Mouse (Mus musculus): ENCODE measurements around the gene Atg2a. TPM values are rescaled to one million over a fixed set of nuclear protein-coding genes. Genes with fewer than 3 reads are reported as not detected.

Gene Atg2a
- polyA plus RNA-seq, 1 experiment, result 14.3 TPM

GRCm38 (mm10) chr19:6243226-6243625 lies 1.8 kb downstream of the Atg2a start:
- H3K27ac ChIP-seq (ENCODE audit: insufficient read depth, low read length), result no peak overlapping the region
- no peak for TF ChIP-seq POLR2A (IDR thresholded peaks at IDR 0.05; ENCODE audit: low read depth, low read length)
- no peak for TF ChIP-seq CTCF (IDR thresholded peaks at IDR 0.05; ENCODE audit: borderline replicate concordance, insufficient read depth, low read length)
- H3K4me1 ChIP-seq (ENCODE audit: control insufficient read depth, insufficient read depth, low read length), result no peaks in the 10 kb centered on the region
- no peak overlapping the region for H3K4me3 ChIP-seq (ENCODE audit: insufficient read depth, low read length)

- Histone ChIP-seq H3K4me3 (ENCODE audit: insufficient read depth, low read length) (no peak overlapping the region), H3K4me1 (ENCODE audit: control insufficient read depth, insufficient read depth, low read length) (no peaks in the 10 kb centered on the region), H3K27ac (ENCODE audit: insufficient read depth, low read length) (no peak overlapping the region)
- TF ChIP-seq CTCF (IDR thresholded peaks at IDR 0.05; ENCODE audit: borderline replicate concordance, insufficient read depth, low read length), result no peak
- TF ChIP-seq POLR2A (IDR thresholded peaks at IDR 0.05; ENCODE audit: low read depth, low read length), result no peak
These were observed 4.3 kb downstream of the Atg2a start for GRCm38 (mm10) chr19:6245806-6246205.

- Histone ChIP-seq H3K4me1 (ENCODE audit: control insufficient read depth, insufficient read depth, low read length) (no peaks in the 10 kb centered on the region), H3K4me3 (ENCODE audit: insufficient read depth, low read length) (no peak overlapping the region), H3K27ac (ENCODE audit: insufficient read depth, low read length) (no peak overlapping the region)
- TF ChIP-seq POLR2A (IDR thresholded peaks at IDR 0.05; ENCODE audit: low read depth, low read length) (no peak), CTCF (IDR thresholded peaks at IDR 0.05; ENCODE audit: borderline replicate concordance, insufficient read depth, low read length) (no peak)
These were observed 6.2 kb downstream of the Atg2a start for GRCm38 (mm10) chr19:6247526-6248300.

- peaks cover 2% of the 10 kb centered on the region; the same call in 1 of the 2 replicates for H3K4me1 ChIP-seq (ENCODE audit: control insufficient read depth, insufficient read depth, low read length)
- no peak for TF ChIP-seq POLR2A (IDR thresholded peaks at IDR 0.05; ENCODE audit: low read depth, low read length)
- H3K4me3 ChIP-seq (ENCODE audit: insufficient read depth, low read length), result no peak overlapping the region
- no peak overlapping the region for H3K27ac ChIP-seq (ENCODE audit: insufficient read depth, low read length)
These were observed 11.6 kb downstream of the Atg2a start for GRCm38 (mm10) chr19:6253021-6253420.

- Histone ChIP-seq H3K4me1 (ENCODE audit: control insufficient read depth, insufficient read depth, low read length) (no peaks in the 10 kb centered on the region), H3K4me3 (ENCODE audit: insufficient read depth, low read length) (no peak overlapping the region), H3K27ac (ENCODE audit: insufficient read depth, low read length) (no peak overlapping the region)
- TF ChIP-seq CTCF (IDR thresholded peaks at IDR 0.05; ENCODE audit: borderline replicate concordance, insufficient read depth, low read length) (0 out of 2 replicates have a peak, but pooled peaks have one; percentile 14), POLR2A (IDR thresholded peaks at IDR 0.05; ENCODE audit: low read depth, low read length) (no peak)
These were observed 19.0 kb downstream of the Atg2a start for GRCm38 (mm10) chr19:6260428-6260827.

GRCm38 (mm10) chr19:6260946-6261345 lies 19.5 kb downstream of the Atg2a start:
- Histone ChIP-seq H3K4me1 (ENCODE audit: control insufficient read depth, insufficient read depth, low read length) (no peaks in the 10 kb centered on the region), H3K27ac (ENCODE audit: insufficient read depth, low read length) (no peak overlapping the region), H3K4me3 (ENCODE audit: insufficient read depth, low read length) (no peak overlapping the region)
- TF ChIP-seq POLR2A (IDR thresholded peaks at IDR 0.05; ENCODE audit: low read depth, low read length) (no peak), CTCF (IDR thresholded peaks at IDR 0.05; ENCODE audit: borderline replicate concordance, insufficient read depth, low read length) (no peak)

- no peaks in the 10 kb centered on the region for H3K4me1 ChIP-seq (ENCODE audit: control insufficient read depth, insufficient read depth, low read length)
- no peak overlapping the region for H3K4me3 ChIP-seq (ENCODE audit: insufficient read depth, low read length)
- TF ChIP-seq CTCF (IDR thresholded peaks at IDR 0.05; ENCODE audit: borderline replicate concordance, insufficient read depth, low read length) (no peak), POLR2A (IDR thresholded peaks at IDR 0.05; ENCODE audit: low read depth, low read length) (no peak)
- H3K27ac ChIP-seq (ENCODE audit: insufficient read depth, low read length), result no peak overlapping the region
These were observed 19.9 kb downstream of the Atg2a start for GRCm38 (mm10) chr19:6261379-6261778.

GRCm38 (mm10) chr19:6262222-6262621 lies 20.8 kb downstream of the Atg2a start:
- no peak overlapping the region for H3K4me3 ChIP-seq (ENCODE audit: insufficient read depth, low read length)
- H3K4me1 ChIP-seq (ENCODE audit: control insufficient read depth, insufficient read depth, low read length), result no peaks in the 10 kb centered on the region
- H3K27ac ChIP-seq (ENCODE audit: insufficient read depth, low read length), result no peak overlapping the region
- no peak for TF ChIP-seq POLR2A (IDR thresholded peaks at IDR 0.05; ENCODE audit: low read depth, low read length)
- peak; percentile 94 for TF ChIP-seq CTCF (IDR thresholded peaks at IDR 0.05; ENCODE audit: borderline replicate concordance, insufficient read depth, low read length)

- no peaks in the 10 kb centered on the region for H3K4me1 ChIP-seq (ENCODE audit: control insufficient read depth, insufficient read depth, low read length)
- no peak overlapping the region for H3K27ac ChIP-seq (ENCODE audit: insufficient read depth, low read length)
- H3K4me3 ChIP-seq (ENCODE audit: insufficient read depth, low read length), result no peak overlapping the region
- TF ChIP-seq CTCF (IDR thresholded peaks at IDR 0.05; ENCODE audit: borderline replicate concordance, insufficient read depth, low read length), result no peak
- TF ChIP-seq POLR2A (IDR thresholded peaks at IDR 0.05; ENCODE audit: low read depth, low read length), result no peak
These were observed 21.5 kb downstream of the Atg2a start for GRCm38 (mm10) chr19:6262839-6263433.

- Histone ChIP-seq H3K27ac (ENCODE audit: insufficient read depth, low read length) (no peak overlapping the region), H3K4me3 (ENCODE audit: insufficient read depth, low read length) (no peak overlapping the region), H3K4me1 (ENCODE audit: control insufficient read depth, insufficient read depth, low read length) (no peaks in the 10 kb centered on the region)
- TF ChIP-seq CTCF (IDR thresholded peaks at IDR 0.05; ENCODE audit: borderline replicate concordance, insufficient read depth, low read length) (no peak), POLR2A (IDR thresholded peaks at IDR 0.05; ENCODE audit: low read depth, low read length) (no peak)
These were observed 22.7 kb downstream of the Atg2a start for GRCm38 (mm10) chr19:6264200-6264599.
